Mouse (Mus musculus): ENCODE results near the gene Crnn.

The Crnn gene

GRCm38 (mm10) chr3:93144510-93145051 is at the start of gene Crnn:
Gene Crnn, plus strand, starts transcription at chr3:93144787.
- DNase-seq (ENCODE audit: inconsistent age in 2 of 2, low spot score in 1 of 2), result no peak

DNA sequence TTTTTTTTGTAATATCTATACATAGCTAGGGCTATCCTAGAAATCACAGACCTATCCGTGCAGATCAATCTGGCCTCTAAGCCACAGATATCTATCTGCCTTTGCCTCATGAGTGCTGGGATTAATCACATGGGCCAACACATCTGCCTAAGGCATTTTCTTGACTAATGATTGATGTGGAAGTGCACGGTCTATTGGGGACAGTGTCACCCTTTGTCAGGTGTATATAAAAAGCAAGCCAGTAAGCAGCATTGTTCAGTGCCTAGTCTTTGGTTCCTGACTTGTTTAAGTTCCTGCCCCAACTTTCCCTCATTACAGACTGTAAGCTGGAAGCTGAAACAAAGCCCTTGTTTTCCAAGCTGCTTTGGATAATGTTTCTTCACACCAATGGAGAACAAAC is 48.1 kb upstream of the Crnn start:
- no peak for DNase-seq (ENCODE audit: inconsistent age in 2 of 2, low spot score in 1 of 2)

GRCm38 (mm10) chr3:93111668-93112067 is 32.9 kb upstream of the Crnn start:
- DNase-seq (ENCODE audit: inconsistent age in 2 of 2, low spot score in 1 of 2), result peak in 1 of 2 experiments; percentile 42

GRCm38 (mm10) chr3:93114481-93114880 is 30.1 kb upstream of the Crnn start:
- DNase-seq (ENCODE audit: inconsistent age in 2 of 2, low spot score in 1 of 2), result peak in 1 of 2 experiments; percentile 59

DNA sequence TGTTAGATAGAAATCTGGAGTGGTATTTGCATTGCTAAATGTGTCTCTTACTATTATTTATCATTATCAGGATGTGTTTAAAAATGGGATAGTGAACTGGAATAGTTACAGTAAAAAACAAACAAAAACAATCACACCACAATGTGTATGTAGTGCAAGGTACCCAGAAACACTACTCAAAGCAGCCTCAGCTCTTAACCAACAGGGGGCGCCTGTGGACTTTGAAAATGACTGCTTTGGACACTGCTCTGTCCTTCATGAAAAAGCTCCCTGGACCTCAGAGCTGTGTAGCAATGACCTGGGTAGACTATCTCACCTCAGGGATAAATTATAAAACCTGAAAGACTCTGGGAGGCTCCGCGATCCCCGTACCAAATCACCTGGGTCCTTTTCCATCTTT is 25.5 kb upstream of the Crnn start:
- no peak for DNase-seq (ENCODE audit: inconsistent age in 2 of 2, low spot score in 1 of 2)

- DNase-seq (ENCODE audit: inconsistent age in 2 of 2, low spot score in 1 of 2), result no peak
Observed at GRCm38 (mm10) chr3:93128052-93128451, 16.5 kb upstream of the Crnn start.

GRCm38 (mm10) chr3:93129076-93129475 is 15.5 kb upstream of the Crnn start:
- DNase-seq (ENCODE audit: inconsistent age in 2 of 2, low spot score in 1 of 2), result no peak

DNA sequence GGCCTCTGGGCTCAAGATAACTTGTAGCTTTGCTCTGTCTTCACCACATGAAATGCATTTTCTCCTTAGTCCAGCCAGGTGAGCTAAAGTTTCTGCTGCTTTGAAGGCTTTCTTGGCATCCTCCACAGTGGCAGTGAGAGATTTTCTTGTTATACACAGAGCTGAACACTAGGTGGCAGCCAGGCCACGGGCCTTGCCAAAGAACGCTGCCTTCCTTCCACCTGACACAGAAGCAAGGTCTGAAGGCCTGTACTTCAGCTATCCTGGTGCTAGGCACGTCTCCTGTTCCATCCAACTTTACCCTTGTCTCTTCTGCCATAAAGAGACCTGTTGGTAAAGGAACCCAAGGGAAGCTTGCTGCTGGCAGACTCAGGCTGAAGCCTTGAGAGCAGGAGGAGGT is 14.1 kb upstream of the Crnn start:
- DNase-seq (ENCODE audit: inconsistent age in 2 of 2, low spot score in 1 of 2), result peak; percentile 29 to 79

- no peak for DNase-seq (ENCODE audit: inconsistent age in 2 of 2, low spot score in 1 of 2)
Observed at GRCm38 (mm10) chr3:93162502-93162901, 17.9 kb downstream of the Crnn start.

DNA sequence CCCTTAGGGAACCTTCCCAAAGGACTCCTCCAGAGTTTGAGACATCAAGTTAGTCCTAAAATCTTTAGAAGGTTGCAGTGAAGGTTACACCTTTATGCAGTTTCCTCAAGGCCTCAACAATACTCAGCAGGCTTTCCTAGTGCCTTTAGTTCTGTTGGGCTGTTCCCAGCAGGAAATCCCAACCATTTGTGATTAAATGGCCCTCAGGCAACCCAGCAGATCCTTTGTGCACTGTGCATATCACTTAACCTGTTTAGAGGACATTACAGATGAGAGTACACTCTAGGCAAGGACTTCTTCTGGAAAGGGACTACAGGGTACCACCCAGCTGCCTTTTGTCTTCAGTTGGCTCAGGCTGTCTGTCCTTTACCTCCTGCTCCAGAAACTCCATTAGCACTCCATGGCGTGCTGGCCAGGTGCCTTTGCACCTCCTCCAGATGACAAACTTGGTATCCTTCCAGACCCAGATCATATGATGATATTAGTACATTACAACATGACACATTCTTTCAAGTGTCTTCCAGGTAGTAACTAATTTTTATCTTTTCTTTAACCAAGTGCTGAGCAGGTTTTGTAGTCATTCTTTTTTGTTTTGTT is 18.5 kb downstream of the Crnn start:
- DNase-seq (ENCODE audit: inconsistent age in 2 of 2, low spot score in 1 of 2), result no peak

DNA sequence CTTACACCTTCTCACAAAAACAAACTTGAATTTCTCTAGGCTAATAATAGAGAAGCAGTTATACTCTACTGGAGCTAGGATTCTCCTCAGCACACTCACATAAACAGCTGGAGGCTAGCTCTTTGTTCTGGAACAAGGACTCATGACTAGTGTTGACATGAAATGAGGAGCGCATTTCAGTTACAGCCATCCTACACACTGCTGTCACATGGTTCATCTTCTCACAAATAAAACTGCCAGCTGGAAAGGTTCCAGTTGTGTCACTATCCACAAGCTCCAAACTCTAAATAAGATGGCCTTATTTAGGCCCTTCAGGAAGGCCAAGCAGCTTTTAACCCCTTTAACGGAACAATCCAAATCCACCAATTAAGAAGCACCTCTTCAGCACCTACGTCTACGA is 36.3 kb downstream of the Crnn start:
- DNase-seq (ENCODE audit: inconsistent age in 2 of 2, low spot score in 1 of 2), result no peak

DNA sequence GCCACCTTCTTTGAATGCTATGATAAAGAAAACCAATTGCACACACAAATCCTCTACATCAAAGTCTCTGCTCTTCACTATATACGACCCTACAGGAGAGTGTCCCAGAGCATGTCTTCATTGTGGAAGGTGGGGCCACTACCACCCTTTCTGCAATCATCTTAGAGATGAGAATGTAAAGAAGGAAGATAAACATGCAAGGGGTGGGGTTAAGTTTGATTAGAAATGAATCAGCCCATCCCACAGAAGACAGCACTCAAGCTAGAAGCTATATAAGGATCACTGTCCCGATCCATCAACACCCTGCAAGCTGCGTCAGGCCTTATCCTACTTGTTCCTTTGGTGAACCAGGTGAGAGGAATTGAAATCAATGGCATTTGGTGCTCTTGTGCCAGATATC is 52.4 kb downstream of the Crnn start, which contains the start of gene Flg2:
TSS of gene Flg2 (plus strand) at position 301 of the 400 bp plus-strand sequence.
- no peak for DNase-seq (ENCODE audit: inconsistent age in 2 of 2, low spot score in 1 of 2)
